Mouse (Mus musculus): Measurements from ENCODE around the gene Insl5.

The Insl5 gene

GRCm38 (mm10) chr4:102990016-102990415, 36.6 kb downstream of the Insl5 start:
- DNase-seq = peak in 1 of 2 experiments; percentile 63

DNA sequence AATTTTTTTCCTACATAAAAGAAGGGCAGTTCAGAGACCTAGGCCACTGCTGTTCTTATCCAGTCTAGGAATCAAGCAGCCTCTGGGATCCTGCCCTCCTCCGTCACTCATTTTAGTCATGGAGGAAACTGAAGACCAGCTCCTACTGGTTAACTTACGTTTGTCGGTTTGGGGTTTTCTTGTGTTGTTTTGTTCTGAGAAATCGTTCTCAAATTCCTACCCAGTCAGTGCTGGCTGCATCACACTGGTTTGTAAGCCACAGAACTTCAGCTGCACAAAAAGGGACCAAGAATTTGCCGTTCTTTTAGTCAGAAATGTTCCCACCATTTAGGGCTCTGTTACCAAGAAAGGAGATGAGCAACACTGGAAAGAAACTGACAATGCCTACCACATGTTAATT, 37.3 kb downstream of the Insl5 start:
- DNase-seq = peak in 1 of 2 experiments; percentile 54

DNA sequence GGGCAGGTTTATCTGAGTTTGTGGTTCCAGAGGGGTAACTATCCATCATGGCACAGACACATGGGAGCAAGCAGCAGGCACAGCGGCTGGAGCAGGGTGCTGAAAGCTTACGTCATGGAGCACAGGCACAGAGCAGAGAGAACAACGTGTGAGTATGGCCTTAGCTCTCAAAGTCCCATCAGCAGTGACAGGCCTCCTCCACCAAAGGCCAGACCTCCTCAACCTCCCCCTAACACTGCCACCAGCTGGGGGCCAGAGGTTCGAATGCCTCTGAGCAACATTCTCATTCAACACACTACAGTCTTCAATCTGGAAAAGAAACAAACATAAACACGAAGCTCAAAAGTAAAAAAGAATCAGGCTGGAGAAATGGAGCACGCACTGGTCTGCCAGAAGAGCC, 38.1 kb downstream of the Insl5 start:
- peak in 1 of 2 experiments; percentile 57 for DNase-seq

- peak in 1 of 2 experiments; percentile 51 for DNase-seq
Observed at GRCm38 (mm10) chr4:102987756-102988155, 38.9 kb downstream of the Insl5 start.

GRCm38 (mm10) chr4:102987325-102987724, 39.3 kb downstream of the Insl5 start:
- no peak for DNase-seq

GRCm38 (mm10) chr4:102986917-102987316, 39.7 kb downstream of the Insl5 start:
- no peak for DNase-seq

DNA sequence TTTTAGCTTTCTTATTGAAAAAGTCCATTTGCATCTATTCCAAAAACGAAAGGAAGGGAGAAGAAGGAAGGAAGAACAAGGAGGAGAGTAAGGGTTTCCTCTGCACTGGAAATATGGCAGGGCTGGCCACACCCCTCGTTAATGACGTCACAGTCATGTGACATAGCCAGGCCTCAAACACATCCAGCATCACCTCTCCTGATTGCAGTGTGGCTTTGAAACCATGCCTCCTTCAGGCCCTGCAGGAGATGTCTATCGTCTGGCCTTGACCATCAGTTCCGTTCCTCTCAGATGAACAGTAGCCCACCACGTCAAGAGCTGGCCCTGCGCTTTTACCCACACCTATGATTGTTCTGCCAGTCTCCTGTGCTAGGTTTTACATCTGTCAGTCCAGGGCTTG, 40.5 kb downstream of the Insl5 start:
- no peak for DNase-seq

DNA sequence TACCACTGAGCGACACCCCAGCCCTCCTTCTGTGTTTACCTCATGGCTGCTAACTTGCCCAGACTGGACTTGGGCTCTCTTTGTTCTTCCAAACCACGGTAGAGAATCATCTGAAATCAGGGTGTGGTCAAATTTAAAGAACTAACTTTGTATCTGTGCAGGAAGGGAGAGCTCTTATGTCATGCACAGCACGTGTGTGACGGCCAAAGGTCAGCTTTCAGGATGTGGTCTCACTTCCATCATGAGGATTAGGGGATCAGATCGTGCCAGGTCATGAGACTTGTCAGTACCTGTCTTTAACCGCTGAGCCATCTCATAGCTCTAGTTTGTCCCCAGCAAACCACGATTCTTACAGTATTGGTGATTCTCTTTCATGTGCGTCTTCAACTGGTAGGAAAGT, 44.9 kb downstream of the Insl5 start:
- DNase-seq = no peak

DNA sequence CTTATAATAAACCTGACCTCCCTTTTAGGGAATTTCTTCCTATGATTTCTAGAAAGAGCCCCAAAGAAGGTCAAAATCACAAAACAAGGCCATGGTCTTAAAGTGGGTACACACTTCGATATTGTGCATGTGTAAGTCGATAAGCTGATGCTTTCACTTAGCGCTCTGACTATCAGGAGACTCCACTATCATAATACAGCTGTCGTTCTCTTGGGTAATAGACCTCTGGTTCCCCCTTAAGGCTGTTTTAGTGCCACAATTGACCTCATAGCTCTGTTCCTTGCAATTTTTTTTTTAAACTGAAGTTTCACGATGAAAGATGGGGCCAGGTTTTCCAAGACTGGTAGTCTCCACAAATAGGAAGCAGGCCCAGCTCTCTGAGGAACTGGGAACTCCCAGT, 47.3 kb downstream of the Insl5 start:
- no peak for DNase-seq

DNA sequence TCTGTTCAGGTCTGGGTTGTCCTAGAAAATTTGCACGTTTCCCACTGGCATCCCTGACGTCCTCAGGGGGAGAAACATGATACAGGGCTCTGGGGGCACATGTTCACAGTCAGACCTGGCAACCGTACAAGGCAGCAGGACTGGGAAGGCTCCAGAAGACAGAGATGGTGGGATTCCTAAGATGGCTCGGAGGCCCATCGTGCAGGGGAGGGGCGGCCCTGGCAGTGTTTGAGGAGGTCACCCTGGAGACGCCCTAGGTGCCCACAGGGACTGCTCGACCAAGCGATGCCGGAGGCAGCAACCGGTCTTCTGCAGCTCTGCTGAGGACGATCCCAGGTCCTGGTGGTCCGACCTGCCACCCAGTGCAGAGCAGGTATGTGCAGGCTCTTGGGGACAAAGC, 48.2 kb downstream of the Insl5 start, which contains the start of gene Tctex1d1:
Tctex1d1 (plus strand) TSS at position 167 of the 400 bp plus-strand sequence.
- no peak for DNase-seq

GRCm38 (mm10) chr4:102977778-102978321, 48.8 kb downstream of the Insl5 start:
- DNase-seq = no peak

DNA sequence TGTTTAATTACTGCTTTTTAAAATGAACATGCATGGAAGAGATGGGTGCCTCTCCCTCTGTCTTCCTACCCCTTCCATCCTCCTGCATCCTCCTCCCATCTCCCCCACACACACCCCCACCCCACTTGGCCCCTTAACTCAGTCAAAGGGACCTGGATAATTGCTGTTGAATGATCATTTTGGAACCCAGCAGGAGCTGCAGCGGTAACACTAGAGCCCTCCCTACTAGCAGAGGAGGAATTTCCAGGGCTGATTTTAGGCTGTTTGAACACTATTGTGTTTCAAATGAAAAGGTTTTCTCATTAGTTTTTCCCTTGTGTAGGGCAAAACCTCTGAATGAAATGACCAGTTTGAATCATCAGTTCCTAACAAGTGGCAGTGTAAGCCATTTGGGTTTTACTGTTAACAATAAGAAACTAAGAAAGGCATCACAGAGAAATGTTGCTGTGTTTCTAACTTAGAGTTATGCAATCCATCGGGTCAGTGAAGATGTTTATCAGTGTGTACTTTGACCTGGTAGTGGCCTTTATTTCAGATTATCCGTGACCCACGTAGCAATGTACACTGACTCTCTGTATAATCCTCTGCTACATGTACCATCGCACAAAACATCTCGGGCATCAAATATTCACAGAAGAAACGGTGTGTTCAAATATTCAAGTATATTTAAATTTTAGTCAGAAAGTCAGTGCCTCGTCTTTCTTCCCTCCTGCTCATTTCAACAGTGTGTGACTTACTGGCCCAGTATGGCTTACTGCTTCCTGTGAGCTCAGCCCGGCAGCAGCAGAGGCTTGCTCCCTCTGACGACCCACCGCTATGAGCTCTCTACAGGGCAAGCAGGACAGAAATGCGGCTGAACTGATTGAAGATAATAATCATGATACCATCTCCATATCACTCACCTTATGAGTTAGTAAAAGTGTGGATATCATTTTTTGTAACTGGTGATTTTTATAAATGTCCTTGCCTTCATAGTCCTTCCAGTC, 50.1 kb downstream of the Insl5 start:
- DNase-seq = no peak

- no peak for DNase-seq
Observed at GRCm38 (mm10) chr4:102974172-102974571, 52.5 kb downstream of the Insl5 start.

DNA sequence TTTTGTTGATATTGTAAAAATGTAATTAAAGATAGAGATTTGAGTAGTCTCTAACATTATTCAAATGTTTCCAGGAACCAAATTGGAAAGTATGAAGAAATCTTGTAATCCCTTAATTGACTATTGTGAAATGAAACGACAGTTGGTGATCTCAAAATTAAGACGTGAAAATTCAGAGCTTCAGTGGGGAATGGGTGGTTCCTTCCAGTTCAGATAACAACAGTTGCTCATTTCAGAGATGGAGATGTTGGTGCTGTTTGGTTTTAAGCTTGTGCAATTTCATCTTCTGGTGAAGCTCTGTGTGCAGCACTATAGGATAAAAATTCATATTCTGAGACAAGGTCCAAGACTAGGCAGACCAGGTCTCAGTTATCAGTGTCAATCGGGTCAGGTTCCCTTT, 54.6 kb downstream of the Insl5 start:
- no peak for DNase-seq

DNA sequence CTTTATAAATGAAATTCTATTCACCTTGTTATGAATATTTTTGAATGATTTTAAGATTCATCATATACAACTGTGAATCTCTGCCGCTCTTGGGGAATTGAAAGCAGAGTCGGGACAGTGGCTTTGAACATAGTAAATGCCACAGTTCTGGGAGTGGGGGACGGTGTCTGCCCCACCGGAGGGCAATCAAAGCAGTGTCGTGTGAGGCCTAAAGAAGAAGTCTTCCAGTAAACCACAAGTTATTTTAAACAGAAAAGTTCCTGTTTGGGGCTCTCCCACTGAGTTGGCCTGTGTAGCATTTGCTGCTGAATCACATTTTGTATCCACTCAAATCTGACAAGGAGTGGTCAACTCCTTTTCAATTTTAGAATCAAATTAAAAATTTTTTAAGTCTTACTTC, 55.5 kb downstream of the Insl5 start:
- no peak for DNase-seq

DNA sequence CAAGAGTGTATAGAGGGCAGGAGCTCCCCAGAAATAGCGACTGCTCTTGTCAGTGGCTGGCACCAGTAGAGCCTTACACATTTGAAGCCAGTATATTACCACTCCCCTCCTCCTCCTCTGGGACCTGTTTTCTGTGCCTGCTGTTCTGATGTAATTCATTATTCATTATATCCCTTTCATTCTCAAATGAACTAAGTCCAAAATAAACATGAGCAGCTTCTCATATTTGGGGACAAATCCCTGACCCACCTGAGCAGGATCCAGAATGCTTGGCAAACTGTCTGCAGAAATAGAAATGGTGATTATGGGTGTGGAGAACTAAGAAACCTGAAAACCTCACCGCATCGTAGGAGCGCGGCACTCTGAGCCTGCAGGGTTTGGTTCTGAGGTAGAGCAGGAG, 57.0 kb downstream of the Insl5 start:
- DNase-seq = no peak
